Mouse (Mus musculus): ENCODE measurements around the gene Nfatc3. TPM values are rescaled to one million over a fixed set of nuclear protein-coding genes. Genes with fewer than 3 reads are reported as not detected.

The Nfatc3 gene
- total RNA-seq, 2 experiments from 2014 or later, result 24.2 to 26.4 TPM

GRCm38 (mm10) chr8:106149025-106149424 is 90.4 kb downstream of the Nfatc3 start:
- DNase-seq, result no peak

- DNase-seq, result peak; percentile 92
Measured at GRCm38 (mm10) chr8:106149801-106150652, 91.4 kb downstream of the Nfatc3 start, which contains the start of gene Pla2g15. Gene Pla2g15 (plus strand): TSS chr8:106150399.

GRCm38 (mm10) chr8:106150653-106151000 is 92.0 kb downstream of the Nfatc3 start:
- DNase-seq, result no peak

GRCm38 (mm10) chr8:106151041-106151440 is 92.4 kb downstream of the Nfatc3 start:
- no peak for DNase-seq

GRCm38 (mm10) chr8:106152876-106153275 is 94.2 kb downstream of the Nfatc3 start:
- no peak for DNase-seq

GRCm38 (mm10) chr8:106157419-106157818 is 98.8 kb downstream of the Nfatc3 start:
- no peak for DNase-seq

GRCm38 (mm10) chr8:106158381-106158780 is 99.7 kb downstream of the Nfatc3 start:
- peak; percentile 29 for DNase-seq

GRCm38 (mm10) chr8:106159876-106160275 is 101.2 kb downstream of the Nfatc3 start:
- no peak for DNase-seq

- no peak for DNase-seq
Measured at GRCm38 (mm10) chr8:106163251-106163650, 104.6 kb downstream of the Nfatc3 start.

GRCm38 (mm10) chr8:106165460-106165859 is 106.8 kb downstream of the Nfatc3 start:
- DNase-seq, result peak; percentile 78

GRCm38 (mm10) chr8:106168356-106169016 is 109.8 kb downstream of the Nfatc3 start, which contains the start of gene Slc7a6:
Gene Slc7a6 (plus strand): TSS chr8:106168857.
- peak; percentile 85 for DNase-seq

GRCm38 (mm10) chr8:106169017-106169933 is 110.6 kb downstream of the Nfatc3 start:
- peak; percentile 41 for DNase-seq

GRCm38 (mm10) chr8:106169934-106170480 is 111.4 kb downstream of the Nfatc3 start:
- no peak for DNase-seq

GRCm38 (mm10) chr8:106173566-106173965 is 114.9 kb downstream of the Nfatc3 start:
- no peak for DNase-seq

GRCm38 (mm10) chr8:106176891-106177290 is 118.3 kb downstream of the Nfatc3 start:
- no peak for DNase-seq

GRCm38 (mm10) chr8:106177594-106177993 is 119.0 kb downstream of the Nfatc3 start:
- no peak for DNase-seq

GRCm38 (mm10) chr8:106178428-106178827 is 119.8 kb downstream of the Nfatc3 start:
- no peak for DNase-seq

Other genes with a start within 250 kb of the Nfatc3 start
- gene Ranbp10, start 231.5 kb upstream of the Nfatc3 start, total RNA-seq (2021), result 10 to 100 TPM; 22.3 to 23.1 TPM
- not detected for gene Tsnaxip1, start 231.1 kb upstream of the Nfatc3 start, total RNA-seq (2021)
- 10 to 100 TPM; 16.8 to 18.4 TPM for gene Cenpt, start 205.6 kb upstream of the Nfatc3 start, total RNA-seq (2021)
- gene Thap11, start 203.7 kb upstream of the Nfatc3 start, total RNA-seq (2021), result 10 to 100 TPM; 26.4 to 29.3 TPM
- 10 to 100 TPM; 44.7 to 45.7 TPM for gene Nutf2, start 198.3 kb upstream of the Nfatc3 start, total RNA-seq (2021)
- 10 to 100 TPM; 34.0 to 34.8 TPM for gene Edc4, start 178.0 kb upstream of the Nfatc3 start, total RNA-seq (2021)
- gene Nrn1l, start 165.3 kb upstream of the Nfatc3 start, total RNA-seq (2021), result not detected
- 10 to 100 TPM; 21.7 to 24.3 TPM for gene Pskh1, start 158.4 kb upstream of the Nfatc3 start, total RNA-seq (2021)
- under 1 TPM in 1 of 2 experiments, not detected in 1; 0.32 TPM for gene Ctrl, start 125.0 kb upstream of the Nfatc3 start, total RNA-seq (2021)
- 10 to 100 TPM; 85.4 to 94.0 TPM for gene Psmb10, start 120.4 kb upstream of the Nfatc3 start, total RNA-seq (2021)
- gene Lcat, start 115.5 kb upstream of the Nfatc3 start, total RNA-seq (2021), result 1 to 10 TPM; 1.4 to 1.7 TPM
- 10 to 100 TPM; 62.4 to 65.8 TPM for gene Slc12a4, start 92.7 kb upstream of the Nfatc3 start, total RNA-seq (2021)
- not detected for gene Dpep3, start 79.4 kb upstream of the Nfatc3 start, total RNA-seq (2021)
- 10 to 100 TPM in 1 of 2 experiments, 1 to 10 TPM in 1; 9.8 to 10.2 TPM for gene Dus2, start 67.5 kb upstream of the Nfatc3 start, total RNA-seq (2021)
- not detected for gene Dpep2nb, start 52.9 kb upstream of the Nfatc3 start, total RNA-seq (2021)
- gene Ddx28, start 47.0 kb upstream of the Nfatc3 start, total RNA-seq (2021), result 1 to 10 TPM; 8.9 to 9.5 TPM
- under 1 TPM; 0.54 to 0.91 TPM for gene Esrp2, start 78.1 kb downstream of the Nfatc3 start, total RNA-seq (2021)
- gene Pla2g15, start 91.6 kb downstream of the Nfatc3 start, total RNA-seq (2021), result 1 to 10 TPM; 4.2 to 4.9 TPM
- 10 to 100 TPM; 17.1 to 18.9 TPM for gene Slc7a6, start 110.0 kb downstream of the Nfatc3 start, total RNA-seq (2021)
- 10 to 100 TPM; 17.0 to 17.1 TPM for gene Slc7a6os, start 152.1 kb downstream of the Nfatc3 start, total RNA-seq (2021)
- 10 to 100 TPM; 24.1 to 25.5 TPM for gene Prmt7, start 152.1 kb downstream of the Nfatc3 start, total RNA-seq (2021)